Mouse (Mus musculus): ENCODE measurements at regions not wholly inside any gene's neighbourhood (a gene's known extent, or its start where the extent isn't known, plus 50 kb on each side); places are given as distances from the start of the nearest gene placed in this dataset.

- TF ChIP-seq GABPA (IDR thresholded peaks at IDR 0.05; ENCODE audit: insufficient replicate concordance, low read depth, low read length), result no peak
- no peak for TF ChIP-seq RCOR1 (conservative IDR thresholded peaks at IDR 0.05; ENCODE audit: low read depth, low read length)
- no peak for TF ChIP-seq CTCF (conservative IDR thresholded peaks at IDR 0.05 in 1 of 2, IDR thresholded peaks at IDR 0.05 in 1 of 2; ENCODE audit: low read depth in 2 of 2, low read length in 2 of 2)
- TF ChIP-seq MAZ (IDR thresholded peaks at IDR 0.05; ENCODE audit: low read depth, low read length), result no peak
- TF ChIP-seq ZC3H11A (IDR thresholded peaks at IDR 0.05; ENCODE audit: low read depth, low read length), result no peak
- no peak for TF ChIP-seq HCFC1 (IDR thresholded peaks at IDR 0.05; ENCODE audit: low read depth, low read length)
Measured at GRCm38 (mm10) chr14:118385529-118385932, 118.8 kb downstream of the Gm9376 start.
